Mouse (Mus musculus) heart, embryonic 16.5 days (tissue): ENCODE measurements around the gene Bckdha. TPM values are rescaled to one million over a fixed set of nuclear protein-coding genes. Genes with fewer than 3 reads are reported as not detected.

Experiments
- ATAC-seq: fragments of 200-750 bp; cut with Nextera tagmentation; replicated peaks from 2 replicates; pipeline ENCODE4 v1.8.0; 2017; ENCODE audit warnings: moderate number of reproducible peaks; ENCODE audit not compliant: insufficient read depth, low FRiP score; ENCODE audit errors: extremely low read depth
- H3K27ac ChIP-seq: fragments of 300-500 bp; sonication (generic); 2 replicates; pipeline ENCODE4 v1.5.1; 2014; ENCODE audit warnings: mild to moderate bottlenecking, low read length, control low read depth, moderate library complexity
- H3K27me3 ChIP-seq: fragments of 300-500 bp; sonication (generic); 2 replicates; pipeline ENCODE4 v1.6.1; 2014; ENCODE audit warnings: low read length, mixed read lengths; ENCODE audit not compliant: control insufficient read depth, insufficient read depth
- H3K36me3 ChIP-seq: fragments of 300-500 bp; sonication (generic); 2 replicates; pipeline ENCODE4 v1.6.1; 2014; ENCODE audit not compliant: control insufficient read depth, insufficient read depth
- H3K4me1 ChIP-seq: fragments of 300-500 bp; sonication (generic); 2 replicates; pipeline ENCODE4 v1.6.1; 2014; ENCODE audit warnings: low read length, mixed read lengths; ENCODE audit not compliant: control insufficient read depth, insufficient read depth
- H3K4me2 ChIP-seq: fragments of 300-500 bp; sonication (generic); 2 replicates; pipeline ENCODE4 v1.6.1; 2014; ENCODE audit warnings: low read depth, mild to moderate bottlenecking, control low read depth, low read length
- H3K4me3 ChIP-seq: fragments of 300-500 bp; sonication (generic); 2 replicates; pipeline ENCODE4 v1.5.1; 2014; ENCODE audit warnings: mild to moderate bottlenecking, control low read depth, low read length
- H3K9ac ChIP-seq: fragments of 300-500 bp; sonication (generic); 2 replicates; pipeline ENCODE4 v1.6.1; 2014; ENCODE audit warnings: low read length, control low read depth
- H3K9me3 ChIP-seq: fragments of 300-500 bp; sonication (generic); replicated peaks from 2 replicates; pipeline ENCODE4 v1.6.1; 2016; ENCODE audit warnings: low read length; ENCODE audit not compliant: control insufficient read depth
- WGBS: fragments of 180-500 bp; shearing (Covaris S2); extraction: QIAGEN DNeasy Blood & Tissue Kit; methylation state at CpG from one replicate; pipeline ENCODE4 v1.1.7; 2014; 5-methylcytosine and 5-hydroxymethylcytosine counted together
- polyA plus RNA-seq: library from polyadenylated mRNA; unstranded; fragments of >200 nt; fragmentation: Nextera tagmentation; extraction: Ambion mirVana; gene quantifications from 2 replicates; pipeline ENCODE4 v1.2.1, GENCODE M21; 2015

The Bckdha gene
- polyA plus RNA-seq: 72.1 and 74.4 TPM in 2 replicates

DNA sequence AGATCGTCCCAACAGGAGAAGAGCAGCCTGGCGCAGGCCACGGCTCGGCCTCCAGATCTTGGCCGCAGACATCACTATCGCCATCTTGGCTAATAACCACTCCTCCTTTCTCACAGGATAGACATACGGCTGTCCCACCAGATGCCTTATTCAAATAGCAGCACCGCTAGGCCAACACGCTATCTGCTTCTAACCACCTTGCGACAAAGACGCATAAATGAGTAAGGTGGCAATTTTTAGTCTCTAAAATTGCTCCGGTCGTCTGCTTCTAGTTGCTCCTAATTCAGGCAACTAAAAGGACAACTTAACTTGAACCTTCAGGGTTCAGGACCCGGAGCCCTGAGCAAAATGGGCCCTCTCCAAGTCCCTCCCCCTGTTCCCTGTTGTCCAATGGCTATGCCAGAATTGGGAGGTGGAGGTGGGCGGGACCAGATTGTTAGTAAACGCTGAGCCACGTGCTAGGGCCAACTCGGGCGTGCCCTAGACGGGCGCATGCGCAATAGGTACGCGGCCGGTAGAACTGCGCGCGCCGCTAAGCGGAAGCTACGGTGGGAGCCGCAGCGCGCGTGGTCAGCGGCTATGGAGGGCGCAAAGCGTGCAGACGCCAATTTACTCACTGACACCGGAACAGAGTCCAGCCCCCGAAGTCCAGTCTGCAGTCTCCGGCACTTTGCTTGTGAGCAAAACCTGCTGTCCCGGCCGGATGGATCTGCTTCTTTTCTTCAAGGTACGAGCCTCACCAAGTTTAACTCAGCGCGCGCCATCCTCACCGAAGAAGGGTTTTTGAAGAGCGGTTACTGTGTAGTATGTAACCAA is at the start of gene Bckdha, which contains the start of gene Exosc5:
TSS of gene Bckdha (minus strand) at position 325 of the 816 bp plus-strand sequence.
TSS of gene Exosc5 (plus strand) at position 508 of the 816 bp plus-strand sequence.
- ATAC-seq: peak; percentile 99
- Histone ChIP-seq H3K4me1 (peaks cover 16% of the 10 kb centered on the region), H3K27me3 (no peaks in the 10 kb centered on the region), H3K36me3 (no peaks in the 10 kb centered on the region; the same call in 1 of the 2 replicates), H3K4me3 (peak within 1 kb of the TSS; percentile 67), H3K27ac (peak within 1 kb of the TSS; percentile 75), H3K9ac (peak within 1 kb of the TSS; percentile 81), H3K4me2 (peak within 1 kb of the TSS; percentile 94), H3K9me3 (no peaks in the 10 kb centered on the region)
- WGBS: under 1% methylated on average over 50 of the region's 50 CpGs

DNA sequence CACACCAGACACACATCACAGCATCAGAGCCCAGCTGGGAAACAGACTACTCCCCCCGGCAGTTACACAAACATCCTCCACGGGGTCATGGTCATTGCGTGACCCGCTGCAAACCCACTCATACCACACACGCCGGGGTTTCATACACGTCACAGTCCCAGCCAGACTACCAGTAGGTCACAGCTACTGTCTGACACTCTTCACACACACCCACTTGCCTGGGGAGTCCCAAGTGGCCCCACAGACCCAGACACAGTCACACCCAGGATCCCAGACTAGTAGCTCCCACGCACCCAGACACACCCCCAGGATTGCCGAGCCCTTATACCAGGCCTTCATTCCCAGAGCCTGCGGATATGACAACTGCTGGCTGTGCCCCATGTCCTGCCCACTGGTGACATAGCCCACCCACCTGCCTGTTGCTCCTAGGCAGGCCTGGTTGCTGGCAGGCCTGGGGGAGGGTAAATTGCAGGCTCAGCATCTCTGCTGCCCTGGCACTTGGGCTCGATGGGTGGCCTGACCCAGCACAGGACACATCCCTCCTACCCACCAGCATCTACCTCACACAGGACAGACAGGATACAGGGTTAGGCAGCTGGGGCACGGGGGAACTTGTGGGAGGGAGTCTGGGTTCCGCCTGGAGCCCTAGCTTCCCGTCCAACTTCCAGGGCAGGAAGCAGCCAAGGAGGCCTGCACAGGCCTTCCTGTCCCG is 49.0 kb upstream of the Bckdha start:
- Histone ChIP-seq H3K36me3 (peaks cover 5% of the 10 kb centered on the region), H3K27ac (peak overlapping the region; percentile 83), H3K9ac (0 out of 2 replicates have a peak overlapping the region, but pooled peaks have one; percentile 17), H3K4me3 (no peak overlapping the region), H3K4me1 (peaks cover 65% of the 10 kb centered on the region), H3K4me2 (no peak overlapping the region), H3K27me3 (no peaks in the 10 kb centered on the region), H3K9me3 (no peaks in the 10 kb centered on the region)
- 44% methylated on average over 15 of the region's 15 CpGs for WGBS
- peak; percentile 24 for ATAC-seq

DNA sequence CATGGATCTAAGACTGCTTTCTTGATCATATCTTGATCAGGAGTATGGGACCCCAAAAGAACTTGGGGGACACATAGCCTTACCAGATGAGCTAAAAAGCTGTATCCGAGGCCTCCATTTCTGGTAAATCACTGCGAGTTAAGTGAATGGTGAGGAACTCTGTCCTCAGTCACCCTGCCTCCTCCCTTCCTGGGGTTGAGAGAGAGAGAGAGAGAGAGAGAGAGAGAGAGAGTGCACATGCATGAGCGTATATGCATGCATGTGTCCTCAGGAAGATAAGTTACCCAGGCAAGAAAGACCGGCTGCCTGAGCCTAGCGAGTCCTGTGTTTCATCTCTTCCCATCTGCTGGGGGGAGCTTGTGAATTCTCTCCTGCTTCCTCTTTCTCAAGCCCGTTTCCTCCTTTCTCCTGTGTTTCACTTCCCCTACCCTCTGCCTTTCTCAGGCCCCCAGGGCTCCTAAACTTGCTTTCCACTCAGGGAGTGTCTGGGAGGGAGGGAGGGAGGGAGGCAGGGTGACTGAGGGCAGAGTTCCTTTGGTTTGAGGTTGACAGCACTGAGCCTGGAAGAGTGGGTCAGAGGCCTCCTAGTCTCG is 47.9 kb upstream of the Bckdha start:
- no peak for ATAC-seq
- Histone ChIP-seq H3K36me3 (peaks cover 8% of the 10 kb centered on the region), H3K27ac (peak overlapping the region; percentile 83), H3K9ac (no peak overlapping the region), H3K4me2 (no peak overlapping the region), H3K4me3 (no peak overlapping the region), H3K4me1 (peaks cover 55% of the 10 kb centered on the region), H3K27me3 (no peaks in the 10 kb centered on the region), H3K9me3 (peaks cover 5% of the 10 kb centered on the region)
- 45% methylated on average over 7 of the region's 7 CpGs for whole genome bisulfite sequencing

DNA sequence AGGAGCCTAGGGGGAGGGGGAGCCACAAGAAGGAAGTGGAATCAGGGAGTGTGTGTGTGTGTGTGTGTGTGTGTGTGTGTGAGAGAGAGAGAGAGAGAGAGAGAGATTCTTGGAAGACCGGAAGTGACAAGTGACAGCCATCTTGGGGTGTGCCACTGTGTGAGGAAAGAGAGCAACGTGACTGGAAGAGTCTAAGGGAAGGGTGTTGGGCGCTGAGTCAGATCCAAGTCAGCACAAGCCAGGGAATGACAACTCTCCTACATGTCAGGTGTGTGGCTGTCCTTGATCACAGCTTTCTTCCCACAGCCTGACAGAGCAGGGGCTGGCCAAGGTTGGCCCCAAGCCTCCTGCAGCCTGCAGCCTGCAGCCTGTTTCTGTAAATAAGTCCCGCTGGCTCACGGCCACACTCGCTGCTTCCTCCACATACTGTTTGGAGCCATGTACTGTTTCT is 47.0 kb upstream of the Bckdha start:
- 53% methylated on average over 6 of the region's 6 CpGs for WGBS
- peak overlapping the region; percentile 83 for H3K27ac ChIP-seq
- peaks cover 13% of the 10 kb centered on the region for H3K36me3 ChIP-seq
- H3K4me3 ChIP-seq: no peak overlapping the region
- H3K4me2 ChIP-seq: no peak overlapping the region
- H3K27me3 ChIP-seq: no peaks in the 10 kb centered on the region
- 0 out of 2 replicates have a peak, but pooled peaks have one; percentile 4 for ATAC-seq
- H3K9me3 ChIP-seq: peaks cover 5% of the 10 kb centered on the region
- H3K9ac ChIP-seq: no peak overlapping the region
- H3K4me1 ChIP-seq: peaks cover 46% of the 10 kb centered on the region

DNA sequence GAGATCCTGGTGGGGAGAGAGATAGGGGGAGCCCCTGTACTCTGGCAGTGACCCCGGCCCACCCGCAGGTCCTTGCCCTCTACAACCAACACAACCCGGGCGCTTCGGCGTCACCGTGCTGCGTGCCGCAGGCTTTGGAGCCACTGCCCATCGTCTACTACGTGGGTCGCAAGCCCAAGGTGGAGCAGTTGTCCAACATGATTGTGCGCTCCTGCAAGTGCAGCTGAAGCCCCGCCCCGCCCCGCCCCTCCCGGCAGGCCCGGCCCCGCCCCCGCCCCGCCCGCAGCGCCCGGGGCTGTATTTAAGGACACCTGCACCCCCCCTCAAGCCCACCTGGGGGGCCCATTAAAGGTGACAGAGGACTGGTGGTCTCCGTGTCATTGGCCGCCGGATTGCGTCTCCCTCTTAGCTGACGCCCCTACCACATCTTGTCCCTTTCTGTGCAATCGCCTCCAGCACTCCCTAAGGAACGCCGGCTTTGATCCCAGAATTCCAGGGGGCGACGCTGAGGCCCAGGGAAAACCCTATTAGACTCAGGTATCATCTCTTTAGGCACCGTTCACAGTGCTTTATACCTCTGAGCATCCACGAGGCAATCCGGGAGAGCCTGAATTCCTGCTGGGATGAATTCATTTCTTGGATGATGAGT is 46.1 kb upstream of the Bckdha start:
- ATAC-seq: no peak
- Histone ChIP-seq H3K4me1 (peaks cover 36% of the 10 kb centered on the region), H3K27me3 (no peaks in the 10 kb centered on the region), H3K9me3 (peaks cover 5% of the 10 kb centered on the region), H3K4me3 (peak overlapping the region; percentile 32), H3K4me2 (peak overlapping the region; percentile 61), H3K9ac (no peak overlapping the region), H3K27ac (no peak overlapping the region; the same call in 1 of the 2 replicates), H3K36me3 (peaks cover 16% of the 10 kb centered on the region)
- 17% methylated on average over 32 of the region's 37 CpGs for WGBS

DNA sequence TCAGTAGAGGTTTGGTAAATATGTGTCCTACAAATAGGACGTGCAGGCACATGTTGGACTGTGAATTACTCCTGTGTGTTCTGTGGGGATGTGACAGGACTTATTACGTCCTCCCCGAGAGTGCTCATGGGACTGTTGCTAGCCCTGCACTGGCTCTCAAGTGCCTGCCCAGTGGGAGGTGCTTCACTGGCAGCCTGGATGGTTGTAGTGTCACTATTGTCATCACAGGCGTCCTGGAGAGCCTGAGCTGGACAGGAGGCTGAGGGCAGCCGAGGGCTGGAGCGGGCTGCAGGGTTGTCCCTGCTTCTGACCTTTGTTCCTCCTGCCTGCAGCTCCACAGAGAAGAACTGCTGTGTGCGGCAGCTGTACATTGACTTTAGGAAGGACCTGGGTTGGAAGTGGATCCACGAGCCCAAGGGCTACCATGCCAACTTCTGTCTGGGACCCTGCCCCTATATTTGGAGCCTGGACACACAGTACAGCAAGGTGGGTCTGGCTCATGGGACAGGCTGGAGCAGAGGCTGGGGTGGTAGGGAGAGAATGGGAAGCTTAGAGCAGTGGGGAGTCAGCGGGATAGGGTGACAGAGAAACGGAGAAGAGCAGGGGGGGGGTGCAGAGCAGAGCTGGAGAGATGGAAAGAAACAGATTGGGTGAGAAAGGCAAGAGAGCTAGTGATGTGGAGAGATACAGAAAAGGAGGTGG is 45.2 kb upstream of the Bckdha start:
- Histone ChIP-seq H3K9ac (0 out of 2 replicates have a peak overlapping the region, but pooled peaks have one; percentile 6), H3K4me3 (no peak overlapping the region), H3K27ac (peak overlapping the region; percentile 9; the same call in 1 of the 2 replicates), H3K36me3 (peaks cover 18% of the 10 kb centered on the region), H3K27me3 (no peaks in the 10 kb centered on the region), H3K9me3 (peaks cover 5% of the 10 kb centered on the region), H3K4me1 (peaks cover 33% of the 10 kb centered on the region), H3K4me2 (peak overlapping the region; percentile 61; the same call in 1 of the 2 replicates)
- 30% methylated on average over 10 of the region's 10 CpGs for WGBS
- 0 out of 2 replicates have a peak, but pooled peaks have one; percentile 14 for ATAC-seq

DNA sequence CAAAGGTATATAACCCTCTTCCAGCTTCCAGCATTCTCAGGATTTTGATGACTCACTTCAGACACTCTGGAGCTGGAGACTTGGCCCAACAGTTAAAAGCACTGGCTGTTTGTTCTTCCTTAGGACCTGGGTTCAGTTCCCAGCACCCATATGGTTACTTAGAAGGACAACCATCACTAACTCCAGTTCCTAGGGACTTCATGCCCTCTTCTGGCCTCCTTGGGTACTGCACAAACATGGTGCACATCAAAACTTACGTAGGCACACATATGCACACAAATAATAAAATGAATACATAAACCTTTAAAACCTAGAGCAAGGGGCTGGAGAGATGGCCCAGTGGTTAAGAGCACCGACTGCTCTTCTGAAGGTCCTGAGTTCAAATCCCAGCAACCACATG is 43.6 kb upstream of the Bckdha start:
- H3K36me3 ChIP-seq: peaks cover 21% of the 10 kb centered on the region
- WGBS: 94% methylated on average over 2 of the region's 2 CpGs
- no peak for ATAC-seq
- no peak overlapping the region for H3K9ac ChIP-seq
- H3K27me3 ChIP-seq: no peaks in the 10 kb centered on the region
- no peak overlapping the region for H3K4me2 ChIP-seq
- H3K4me1 ChIP-seq: peaks cover 29% of the 10 kb centered on the region
- H3K4me3 ChIP-seq: no peak overlapping the region
- no peak overlapping the region for H3K27ac ChIP-seq
- H3K9me3 ChIP-seq: peaks cover 5% of the 10 kb centered on the region

DNA sequence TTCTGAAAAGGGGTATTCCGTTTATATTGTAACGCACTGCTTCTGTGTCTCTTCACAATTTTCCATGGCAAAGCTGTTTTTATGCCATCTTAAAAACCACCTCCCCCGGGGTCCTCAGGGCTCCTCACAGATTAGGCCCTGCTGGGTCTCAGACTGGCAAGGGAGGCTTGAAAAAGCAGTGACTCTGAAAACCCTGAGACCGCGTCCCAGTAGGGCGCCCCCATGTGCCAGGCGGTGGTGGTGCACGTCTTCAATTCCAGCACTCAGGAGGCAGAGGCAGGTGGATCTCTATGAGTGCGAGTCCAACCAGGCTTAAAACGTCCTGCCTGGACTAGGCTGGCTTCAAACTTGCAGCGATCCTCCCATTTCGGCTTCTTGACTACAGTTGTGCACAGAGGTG is 42.0 kb upstream of the Bckdha start:
- H3K4me2 ChIP-seq: no peak overlapping the region
- H3K36me3 ChIP-seq: peaks cover 21% of the 10 kb centered on the region
- H3K27ac ChIP-seq: no peak overlapping the region
- peaks cover 20% of the 10 kb centered on the region for H3K4me1 ChIP-seq
- ATAC-seq: no peak
- H3K9ac ChIP-seq: no peak overlapping the region
- 76% methylated on average over 12 of the region's 12 CpGs for WGBS
- no peak overlapping the region for H3K4me3 ChIP-seq
- H3K9me3 ChIP-seq: peaks cover 5% of the 10 kb centered on the region
- no peaks in the 10 kb centered on the region for H3K27me3 ChIP-seq
